Mouse (Mus musculus) urinary bladder, postnatal 36 days (tissue): ENCODE data around the gene Mrpl2.

Source experiments
- DNase-seq, 2 experiments: peaks; one replicate each; pipeline ENCODE4 v3.0.0; 2022; ENCODE audit warnings: low spot score in 2 of 2, mixed read lengths in 1 of 2

The Mrpl2 gene

DNA sequence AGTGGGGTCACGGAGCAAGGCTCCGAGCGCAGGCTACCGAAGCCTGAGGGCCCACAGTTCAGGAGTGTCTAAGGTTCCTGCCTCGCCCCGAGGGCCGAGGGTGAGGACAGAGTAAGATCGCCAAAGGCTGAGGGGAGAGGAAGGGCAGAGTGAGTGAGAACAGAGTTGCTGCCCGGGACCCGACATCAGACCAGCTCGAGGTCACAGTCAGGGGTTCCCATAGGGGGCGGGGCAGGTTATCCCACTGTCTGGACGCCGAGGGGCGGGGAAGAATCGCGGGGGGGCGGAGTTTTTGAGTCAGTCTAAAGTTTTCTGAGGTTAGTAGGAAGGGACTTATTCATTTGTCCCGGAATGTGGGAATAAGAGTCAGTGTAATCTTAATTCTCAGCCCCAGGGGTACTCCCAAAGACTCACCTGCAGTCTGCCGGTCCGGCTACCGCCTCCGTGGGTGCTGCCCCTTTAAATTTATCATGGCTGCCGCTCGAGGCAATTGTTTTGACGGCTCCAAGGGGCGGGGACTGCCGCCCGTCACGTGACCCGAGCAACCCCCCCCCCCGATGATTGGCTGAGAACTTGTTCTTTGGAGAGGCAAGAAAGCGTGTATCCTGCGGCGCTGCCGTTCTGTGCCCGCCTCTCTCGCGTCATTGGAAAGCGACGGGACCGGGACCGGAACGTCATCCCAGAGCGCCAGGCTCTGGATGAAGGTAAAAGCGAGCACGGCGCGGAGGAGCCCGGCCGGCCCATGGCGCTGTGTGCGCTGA lies at the start of gene Mrpl2, which contains the start of gene Klc4:
TSS of gene Mrpl2 (plus strand) at position 669 of the 761 bp plus-strand sequence.
TSS of gene Klc4 (minus strand) at position 462 of the 761 bp plus-strand sequence.
- DNase-seq: peak; percentile 99

DNA sequence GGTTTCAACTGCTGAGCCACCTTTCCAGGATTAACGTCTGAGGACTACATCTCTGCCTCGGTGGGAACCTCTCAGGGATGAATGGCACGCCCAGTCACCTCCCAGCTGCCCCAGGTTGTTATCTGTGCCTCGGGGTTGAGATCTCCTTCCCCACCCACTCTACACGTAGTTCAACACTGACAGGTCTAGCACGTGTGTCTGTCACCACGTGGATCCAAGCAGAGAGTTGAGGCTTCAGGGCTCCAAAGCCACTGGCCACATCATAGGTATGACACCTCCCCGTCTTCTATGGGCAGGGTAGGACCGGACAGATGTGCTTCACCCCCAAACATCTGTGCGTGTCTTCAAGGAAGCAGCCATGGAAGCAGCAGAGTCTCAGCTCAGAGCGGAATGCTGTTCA lies 48.1 kb upstream of the Mrpl2 start:
- DNase-seq: no peak

DNA sequence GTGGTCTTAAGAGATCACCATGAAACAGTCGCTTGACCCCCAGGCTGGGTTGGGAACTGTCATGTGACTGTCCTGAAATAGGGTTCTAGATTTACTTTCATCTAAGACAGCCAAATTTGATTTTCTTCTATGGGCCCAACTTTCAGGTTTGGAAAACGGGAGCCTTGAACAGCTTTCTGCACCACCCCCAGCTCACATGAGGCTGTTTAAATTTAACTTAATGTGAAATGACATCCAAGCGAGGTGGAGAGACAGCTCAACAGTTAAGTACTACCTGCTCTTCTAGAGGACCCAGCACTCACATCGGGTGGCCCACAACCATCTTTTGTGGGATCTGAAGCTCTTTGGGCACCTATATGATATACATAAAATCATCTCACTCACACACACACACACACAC lies 47.1 kb upstream of the Mrpl2 start:
- DNase-seq: no peak

DNA sequence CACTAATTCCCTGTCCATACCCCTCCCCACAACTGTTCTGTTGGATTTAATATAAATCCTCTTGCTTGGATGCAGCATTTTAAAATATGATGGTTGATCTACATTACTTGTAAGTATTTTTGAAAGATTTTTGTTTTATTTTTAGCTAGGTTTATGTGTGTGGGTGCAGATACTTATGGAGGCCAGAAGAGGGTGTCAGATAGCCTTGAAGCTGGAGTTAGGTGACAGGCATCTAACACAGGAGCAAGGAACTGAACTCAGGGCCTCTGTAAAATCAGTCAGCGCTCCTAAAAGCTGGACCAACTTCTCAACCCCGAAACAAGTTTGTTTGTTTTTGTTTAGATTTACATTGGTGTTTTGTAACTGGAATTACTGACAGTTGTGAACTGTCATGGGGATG lies 45.5 kb upstream of the Mrpl2 start:
- no peak for DNase-seq

DNA sequence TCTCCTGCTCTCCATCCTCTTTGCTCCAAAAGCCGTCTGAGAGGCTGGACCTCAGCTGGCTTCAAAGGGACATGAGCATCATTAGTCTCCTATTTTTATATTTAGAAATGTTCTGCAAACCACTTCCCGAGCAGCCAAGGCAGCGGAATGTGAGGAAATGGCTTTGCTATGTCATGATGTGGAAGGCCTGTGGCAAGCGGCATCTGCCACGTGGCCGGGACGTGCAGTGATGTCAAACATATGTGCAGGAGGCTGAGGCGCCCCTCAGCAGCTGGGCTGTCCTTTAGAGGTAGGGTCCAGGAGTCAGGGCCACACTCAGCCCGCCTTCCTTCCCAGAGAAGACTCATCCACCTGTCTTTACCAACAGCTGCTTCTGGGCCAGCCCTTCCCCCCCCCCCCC lies 43.8 kb upstream of the Mrpl2 start:
- DNase-seq: no peak

DNA sequence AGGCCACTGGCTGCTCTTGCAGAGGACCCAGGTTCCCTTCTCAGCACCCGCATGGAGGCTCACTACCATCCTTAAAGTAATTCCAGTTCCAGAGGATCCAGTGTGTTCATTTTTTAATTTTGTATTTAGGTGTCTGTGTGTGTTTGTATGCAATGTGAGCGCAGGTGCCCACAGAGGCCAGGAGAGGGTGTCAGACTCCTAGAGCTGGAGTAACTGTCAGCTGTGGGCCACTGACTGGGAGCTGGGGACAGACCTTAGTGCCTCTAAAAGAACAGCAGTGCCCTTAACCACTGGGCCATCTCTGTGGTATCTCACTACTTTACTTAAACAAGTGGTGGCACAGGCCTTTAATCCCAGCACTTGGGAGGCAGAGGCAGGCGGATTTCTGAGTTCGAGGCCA lies 42.8 kb upstream of the Mrpl2 start:
- no peak for DNase-seq

DNA sequence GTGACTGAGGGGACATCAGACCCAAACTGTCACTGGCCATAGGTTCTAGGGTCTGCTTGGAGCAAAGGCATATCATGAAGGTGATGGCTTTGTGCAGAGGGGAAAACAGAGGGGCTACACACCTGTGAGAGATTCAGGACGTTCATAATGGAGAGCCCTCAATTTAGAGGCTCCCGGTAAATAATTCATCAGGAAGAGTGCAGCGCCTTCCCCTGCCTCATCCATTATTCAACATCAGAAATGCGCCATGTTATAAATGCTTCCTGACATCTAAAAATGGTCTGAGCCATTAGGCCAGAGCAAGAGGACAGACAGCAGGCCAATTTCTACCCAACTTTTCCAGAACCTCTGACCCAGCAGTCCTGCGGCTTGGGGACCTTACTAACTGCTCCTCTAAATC lies 40.9 kb upstream of the Mrpl2 start:
- DNase-seq: no peak

DNA sequence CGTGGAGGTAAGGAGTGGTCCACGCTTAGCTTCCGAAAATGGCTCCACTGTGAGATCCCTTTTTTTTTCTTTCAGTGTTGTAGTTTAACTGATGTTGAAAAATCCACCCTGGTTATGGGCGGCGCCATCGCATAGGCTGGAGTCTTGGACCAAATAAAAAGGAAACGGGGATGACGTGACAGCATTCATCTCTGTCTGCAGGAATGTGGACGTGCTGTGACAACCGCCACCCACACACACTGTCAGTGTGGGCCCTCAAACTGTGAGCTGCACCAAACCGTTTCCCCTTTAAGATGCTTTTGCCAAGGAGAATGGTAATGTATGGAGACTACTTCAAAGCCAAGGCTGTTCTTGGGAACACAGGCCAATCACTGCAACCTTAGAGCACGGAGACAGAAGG lies 40.0 kb upstream of the Mrpl2 start:
- no peak for DNase-seq

DNA sequence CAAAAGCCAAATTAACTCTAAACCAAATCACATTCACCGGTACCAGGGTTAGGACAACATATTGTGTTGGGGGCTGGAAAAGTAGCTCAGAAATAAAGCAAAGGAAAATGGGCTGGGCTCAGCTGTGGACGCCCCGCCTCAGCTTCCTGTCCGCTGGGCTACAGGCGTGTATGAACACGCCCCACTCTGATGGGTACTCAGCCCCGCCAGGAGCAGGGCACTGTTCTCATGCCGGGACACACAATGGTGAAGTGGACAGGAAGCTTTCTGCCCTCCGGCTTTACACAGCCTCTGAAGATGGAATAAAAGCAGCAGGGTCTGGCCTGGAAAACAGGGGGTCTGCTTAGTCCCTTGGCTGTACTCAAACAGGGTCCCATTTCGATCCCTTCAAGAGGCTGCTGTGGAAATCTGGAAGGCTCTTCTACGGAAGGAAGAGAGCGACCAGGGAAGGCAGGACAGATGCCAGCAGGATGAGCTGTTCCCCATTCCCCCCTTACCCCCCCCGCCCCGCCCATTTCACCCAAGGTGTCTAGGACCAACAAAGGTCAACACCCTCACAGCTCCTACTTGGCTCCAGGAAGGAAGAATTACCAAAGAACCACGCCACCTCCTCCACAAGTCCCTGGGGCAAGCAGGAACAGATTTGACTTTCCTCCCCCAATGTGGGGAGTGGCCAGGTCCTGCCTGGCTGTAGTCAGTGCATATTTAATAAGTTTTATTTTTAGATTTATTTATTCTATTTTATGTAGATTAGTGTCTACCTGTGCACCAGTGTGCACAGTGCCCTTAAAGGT lies 36.1 kb upstream of the Mrpl2 start:
- peak in 1 of 2 experiments; percentile 53 for DNase-seq

DNA sequence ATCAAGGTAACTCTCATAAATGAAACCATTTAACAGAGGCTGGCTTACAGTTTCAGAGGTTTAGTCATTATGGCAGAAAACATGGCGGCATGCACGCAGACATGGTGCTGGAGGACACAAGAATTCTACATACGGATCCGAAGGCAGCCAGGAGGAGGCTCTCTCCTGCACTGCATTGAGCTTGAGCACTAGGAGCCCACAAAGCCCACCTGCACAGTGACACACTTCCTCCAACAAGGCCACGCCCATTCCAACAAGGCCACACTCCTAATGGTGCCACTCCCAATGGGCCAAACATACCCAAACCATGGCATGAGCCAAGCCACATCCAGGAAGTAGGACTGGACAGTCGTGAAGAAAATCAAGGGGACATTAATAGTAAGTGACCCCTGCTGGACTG lies 34.7 kb upstream of the Mrpl2 start:
- DNase-seq: no peak

DNA sequence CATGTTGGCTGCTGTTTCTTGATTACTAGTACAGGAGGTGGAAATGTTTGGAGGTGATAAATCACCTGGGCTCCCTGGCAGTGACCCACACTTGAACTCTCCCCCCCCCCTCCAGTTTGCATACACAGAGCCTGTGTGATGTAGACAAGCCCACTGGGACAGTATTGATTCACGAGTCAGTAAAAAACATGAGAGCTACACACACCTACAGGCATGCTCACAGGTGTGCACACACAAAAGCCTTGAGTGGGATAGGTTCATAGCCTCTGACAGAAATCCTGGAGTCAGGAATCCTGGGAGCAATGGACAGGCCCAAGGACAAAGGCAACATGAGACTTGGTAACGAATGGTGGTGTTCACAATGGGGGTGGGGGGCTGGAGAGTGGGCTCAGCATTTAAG lies 33.8 kb upstream of the Mrpl2 start:
- no peak for DNase-seq

DNA sequence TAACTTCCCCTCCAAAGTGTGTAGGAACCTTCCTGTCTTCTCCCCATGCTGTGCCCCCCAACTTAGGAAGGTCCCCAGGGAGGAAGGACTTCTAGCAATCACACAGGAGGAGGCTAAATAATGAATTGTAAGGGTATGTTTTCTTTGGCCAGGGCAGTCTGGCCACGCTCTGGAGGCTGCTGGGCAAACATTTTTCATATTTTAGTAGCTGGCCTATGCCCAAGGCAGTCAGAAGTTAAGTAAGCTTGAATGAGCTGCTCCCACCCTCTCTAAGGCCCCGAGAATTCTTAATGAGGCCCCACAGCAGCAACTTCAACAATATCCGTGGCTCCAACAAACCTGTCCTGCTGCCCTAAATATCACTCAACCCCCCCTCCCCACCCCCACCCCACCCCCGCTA lies 33.2 kb upstream of the Mrpl2 start:
- no peak for DNase-seq

DNA sequence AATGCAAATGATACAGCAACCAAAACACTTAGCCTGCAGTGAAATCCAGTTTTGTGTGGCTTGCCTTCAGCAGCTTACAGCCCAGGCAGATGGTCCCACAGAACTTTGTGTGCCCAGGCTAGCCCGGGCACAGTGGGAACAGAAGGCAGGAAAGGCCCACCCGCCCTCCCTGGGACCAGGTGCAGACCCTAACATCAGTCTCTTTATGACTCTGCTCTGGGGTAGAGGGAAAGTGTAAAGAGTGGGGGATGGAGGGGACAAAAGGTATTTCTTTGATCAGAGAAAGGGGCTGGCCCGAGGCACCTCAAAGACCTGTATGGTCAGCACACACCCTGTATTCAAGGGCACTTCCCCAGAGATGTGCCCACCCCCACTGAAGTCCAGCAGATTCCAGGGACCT lies 32.8 kb upstream of the Mrpl2 start:
- DNase-seq: no peak

DNA sequence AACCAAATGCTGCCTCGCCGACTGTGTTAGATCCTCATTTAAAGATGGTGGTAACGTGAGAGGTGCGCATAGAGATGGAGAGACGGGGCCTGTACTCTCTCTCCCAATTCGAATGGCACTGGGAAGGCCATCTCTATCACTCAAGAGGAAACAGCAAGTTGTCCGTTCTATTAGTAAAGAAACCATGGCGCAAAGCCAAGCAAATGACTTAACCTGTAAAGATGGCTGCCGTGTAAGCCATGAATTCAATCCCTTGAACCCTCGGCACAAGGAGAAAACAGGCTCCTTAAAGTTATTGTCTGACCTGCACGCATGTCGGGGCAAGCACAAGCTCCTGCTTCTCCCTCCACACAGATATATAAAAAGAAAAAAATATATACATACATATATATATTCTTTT lies 28.2 kb upstream of the Mrpl2 start:
- no peak for DNase-seq

DNA sequence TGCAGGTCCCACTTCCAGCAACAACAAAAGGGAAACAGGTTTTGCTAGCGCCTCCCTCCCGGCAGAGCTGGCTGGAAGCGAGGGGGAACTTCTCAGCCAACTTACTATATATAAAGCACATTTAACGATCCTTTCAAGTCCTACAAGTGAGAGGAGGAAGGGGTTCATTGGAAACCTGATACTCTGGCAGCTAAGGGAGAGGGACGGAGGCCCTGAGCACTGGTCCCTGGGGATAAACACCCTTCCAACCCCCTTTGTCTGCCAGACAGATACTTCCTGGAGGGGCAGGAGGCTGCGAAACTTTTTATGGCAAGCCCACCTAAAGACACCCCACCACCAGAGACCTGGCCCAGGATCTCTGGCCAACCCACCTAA lies 27.6 kb upstream of the Mrpl2 start:
- no peak for DNase-seq

DNA sequence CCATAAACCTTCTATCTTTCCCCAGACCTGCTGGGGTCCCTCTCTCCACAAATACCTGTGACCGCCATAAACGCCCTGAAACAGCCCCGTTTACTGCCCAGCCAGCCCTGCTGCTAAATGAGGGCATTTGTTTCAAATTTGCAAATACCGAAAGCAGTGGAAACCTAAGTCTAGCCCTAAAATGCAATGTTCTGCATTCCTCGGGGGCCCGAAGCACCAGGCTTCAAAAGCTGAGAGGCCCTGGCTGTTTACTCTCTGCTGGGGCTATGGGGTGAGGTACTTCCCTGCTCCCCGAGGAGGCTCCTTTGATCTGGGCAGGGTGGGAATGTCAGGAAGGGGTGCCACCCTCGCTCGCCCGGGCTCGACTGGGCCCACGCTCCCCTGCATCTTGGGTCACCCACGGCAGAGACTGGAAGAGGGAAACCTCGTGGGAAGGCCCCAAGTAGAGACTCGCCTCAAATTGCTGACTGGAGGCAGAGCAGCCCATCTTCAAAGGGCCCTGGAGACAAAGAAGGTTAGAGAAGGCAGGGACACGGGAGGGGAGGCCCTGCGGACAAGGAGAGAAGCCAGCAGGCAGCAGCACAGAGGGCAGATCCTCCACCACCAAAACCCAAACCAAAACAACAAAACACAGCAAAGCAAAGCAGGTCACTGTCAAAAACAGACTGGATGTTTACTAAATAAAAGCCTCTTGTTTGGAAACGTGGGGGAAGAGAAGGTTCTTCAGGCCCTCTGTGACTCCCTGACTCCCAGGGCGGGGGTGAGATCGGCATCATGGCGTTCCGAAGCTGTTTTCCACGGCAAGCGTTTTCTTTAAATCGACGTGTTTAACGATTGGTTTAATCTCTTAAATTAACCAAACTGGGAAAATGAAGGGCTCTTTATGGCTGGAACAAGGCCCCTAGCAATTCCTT lies 27.0 kb upstream of the Mrpl2 start:
- DNase-seq: no peak

DNA sequence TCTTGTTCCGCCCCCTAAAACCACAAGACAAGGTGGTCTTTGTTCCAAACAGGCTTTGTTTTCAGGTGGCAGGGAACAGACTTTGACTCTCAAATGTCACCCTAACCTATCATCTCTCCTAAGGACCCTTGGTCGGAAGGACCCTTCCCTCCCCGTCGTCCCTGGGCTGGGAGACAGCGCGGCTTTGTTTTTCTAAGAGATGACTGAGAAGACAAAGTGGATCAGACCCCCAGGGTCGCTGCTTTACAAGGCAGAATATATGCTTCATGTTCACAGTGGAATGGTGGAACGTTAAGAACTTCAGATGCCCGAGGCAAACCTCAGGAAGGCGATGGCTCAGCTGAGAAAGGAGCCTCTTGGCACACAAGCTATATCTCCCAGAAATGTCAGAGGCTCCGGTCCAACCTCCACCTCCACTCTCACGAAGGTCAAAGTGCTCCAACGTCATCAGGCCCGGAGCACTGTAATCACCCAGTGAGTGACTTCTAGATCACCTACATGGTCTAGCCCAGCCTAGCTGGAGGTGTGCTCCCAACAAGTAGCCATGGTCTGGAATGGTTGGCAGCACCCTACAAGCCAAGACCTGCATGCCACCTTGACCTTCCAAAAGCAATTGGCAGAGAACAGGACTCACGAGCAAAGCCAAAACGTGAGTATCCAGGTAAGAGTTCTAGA lies 26.2 kb upstream of the Mrpl2 start:
- no peak for DNase-seq

DNA sequence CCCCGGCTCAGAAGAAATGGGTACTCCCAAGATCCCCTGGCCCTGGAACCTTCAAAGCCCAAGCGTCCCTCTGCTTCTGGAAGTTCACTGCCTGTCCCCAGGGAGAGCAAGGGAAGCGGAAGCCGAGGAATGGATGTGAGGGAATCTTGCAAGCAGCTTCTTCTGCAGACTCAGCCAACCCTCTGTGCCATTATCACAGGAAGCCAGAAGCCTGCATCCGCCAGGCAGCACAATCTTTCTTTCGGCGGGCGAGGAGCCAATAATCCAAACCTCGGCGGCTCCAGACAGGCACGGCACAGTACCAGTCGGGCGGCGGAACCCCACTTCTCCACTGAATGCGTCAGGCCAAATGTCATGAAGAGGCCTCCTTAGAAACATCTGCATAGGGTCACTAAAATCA lies 24.7 kb upstream of the Mrpl2 start:
- DNase-seq: no peak

DNA sequence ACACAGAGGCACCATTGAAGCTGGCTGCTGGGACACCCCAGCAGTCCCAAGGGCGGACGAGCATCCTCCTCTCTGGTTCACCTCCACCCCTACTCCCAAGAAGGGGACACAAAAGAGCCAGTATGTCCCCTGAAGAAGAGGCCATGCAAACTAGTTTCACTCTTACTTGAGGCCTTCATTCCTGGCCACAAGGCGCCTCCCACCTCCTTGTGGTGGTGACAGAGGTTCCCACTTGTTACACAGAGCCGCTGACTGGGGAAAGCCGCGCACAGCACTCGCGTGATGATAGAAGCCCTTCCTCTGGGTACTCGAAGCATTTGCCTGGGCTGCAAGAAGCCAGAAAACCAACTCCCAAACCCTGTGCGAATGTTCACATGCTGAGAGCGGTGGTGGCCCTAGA lies 23.8 kb upstream of the Mrpl2 start:
- no peak for DNase-seq

DNA sequence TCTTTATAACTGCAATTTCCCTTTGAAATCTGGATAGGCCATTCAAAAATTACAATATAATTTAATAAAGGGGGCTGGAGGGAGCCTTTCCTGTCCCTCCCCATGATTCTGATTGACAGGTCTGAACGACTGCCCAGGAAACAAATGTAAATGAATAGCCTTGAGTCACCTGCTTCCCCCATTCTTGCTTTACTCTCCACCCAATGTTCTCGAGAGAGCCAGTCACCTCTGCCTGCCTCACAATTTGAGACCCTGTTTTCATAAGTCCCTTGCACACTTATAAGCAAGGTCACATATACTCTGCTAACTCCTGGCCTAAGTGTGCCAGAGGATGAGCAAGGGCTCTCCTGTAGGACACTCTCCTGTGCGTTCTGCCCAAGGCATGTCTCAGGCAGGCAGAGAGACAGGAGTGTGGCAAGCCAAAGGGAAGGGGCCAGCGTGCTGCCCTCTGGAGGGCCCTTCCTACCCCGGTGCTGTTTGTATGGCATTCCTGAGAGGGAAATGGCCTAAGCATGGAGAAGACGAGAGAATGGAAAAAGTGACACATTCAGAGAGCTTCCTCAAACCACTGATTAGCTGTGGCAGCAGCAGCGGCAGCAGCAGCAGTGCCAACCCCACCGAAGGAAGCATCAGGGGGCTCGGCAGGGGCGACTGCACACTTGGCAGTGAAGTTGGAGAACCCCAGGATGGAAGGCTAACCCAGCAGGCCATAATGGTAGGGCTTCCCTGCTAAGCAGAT lies 22.0 kb upstream of the Mrpl2 start:
- DNase-seq: no peak

DNA sequence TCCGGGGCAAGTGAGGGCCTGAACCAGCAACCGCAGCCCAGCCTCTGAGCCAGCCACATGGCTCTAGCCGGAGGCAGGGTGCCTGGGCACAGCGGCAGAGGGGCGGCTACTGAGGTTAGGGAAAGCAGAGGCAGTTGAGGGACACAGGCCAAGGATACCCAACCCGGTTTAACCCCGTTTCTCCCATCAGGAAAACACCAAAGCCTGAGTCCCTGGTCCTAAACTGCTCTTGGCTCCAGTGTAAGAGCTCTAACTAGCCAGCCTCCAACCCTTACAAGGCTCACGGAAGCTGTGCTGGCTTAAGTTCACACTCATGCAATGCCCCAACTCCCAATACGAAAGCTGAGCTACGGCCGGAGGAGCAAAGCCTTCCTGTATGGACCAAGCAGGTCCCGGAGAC lies 21.4 kb upstream of the Mrpl2 start:
- DNase-seq: no peak
